Mouse (Mus musculus) layer of hippocampus, adult 18-20 months (tissue): ENCODE results near the gene Kbtbd4. TPM values are rescaled to one million over a fixed set of nuclear protein-coding genes. Genes with fewer than 3 reads are reported as not detected.

Source experiments
- DNase-seq, 2 experiments: peaks; one replicate each; pipeline ENCODE4 v3.0.0; 2022; ENCODE audit warnings: low spot score in 2 of 2
- total RNA-seq, 2 experiments: library from RNA; stranded (reverse); gene quantifications; 2 replicates each; pipeline ENCODE4 v1.2.3; 2021

Kbtbd4 gene
- total RNA-seq, 2 experiments from 2014 or later = 37.1 to 37.9 TPM

DNA sequence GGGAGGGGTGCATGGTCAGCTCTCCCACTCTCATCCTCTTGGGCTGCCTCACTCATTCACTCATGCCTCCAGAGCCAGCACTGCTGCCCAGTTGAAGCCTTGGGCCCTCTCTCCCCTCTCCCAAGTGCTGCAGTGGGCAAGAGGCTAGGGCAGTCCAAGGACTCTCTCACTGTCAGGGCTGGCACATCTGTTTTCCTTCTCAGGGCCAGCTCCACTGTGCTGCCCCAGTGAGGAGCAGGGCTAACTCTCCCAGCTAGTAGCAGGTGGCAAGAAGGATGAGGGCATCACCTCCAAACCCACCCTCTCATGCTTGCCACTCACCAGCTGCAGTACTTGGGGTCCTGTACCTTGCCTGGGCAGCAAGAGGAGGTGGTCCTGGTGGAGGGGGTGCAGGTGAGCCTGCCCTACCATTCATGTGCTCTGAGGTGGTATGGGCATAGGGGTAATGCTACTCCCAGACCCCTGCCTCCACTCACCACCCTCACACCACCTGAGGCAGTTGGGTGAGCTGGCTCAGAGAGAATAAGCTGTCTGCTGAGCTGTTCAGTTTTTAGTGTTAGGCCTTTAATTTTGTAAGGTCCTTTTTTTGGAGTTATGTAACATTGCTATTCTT, 46.1 kb downstream of the Kbtbd4 start:
- no peak for DNase-seq

DNA sequence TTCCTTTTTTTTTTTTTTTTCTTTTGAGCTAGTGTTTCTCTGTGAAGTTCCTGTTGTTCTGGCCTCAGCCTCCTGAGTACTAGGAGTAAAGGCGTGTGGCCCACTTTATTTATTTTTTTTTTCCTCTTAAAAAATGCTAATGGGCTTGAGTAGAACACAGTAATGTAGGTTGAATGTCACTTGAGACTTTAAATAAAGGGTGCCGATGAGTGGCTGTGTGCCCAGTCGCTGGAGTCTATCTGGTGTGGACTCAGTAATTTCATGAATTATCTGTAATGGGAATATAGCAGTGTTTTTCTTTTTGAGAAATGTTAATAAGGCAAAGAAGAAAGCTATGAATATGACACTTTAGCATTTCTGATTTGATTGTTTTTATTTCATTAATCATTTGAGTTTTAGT, 48.9 kb downstream of the Kbtbd4 start:
- no peak for DNase-seq

DNA sequence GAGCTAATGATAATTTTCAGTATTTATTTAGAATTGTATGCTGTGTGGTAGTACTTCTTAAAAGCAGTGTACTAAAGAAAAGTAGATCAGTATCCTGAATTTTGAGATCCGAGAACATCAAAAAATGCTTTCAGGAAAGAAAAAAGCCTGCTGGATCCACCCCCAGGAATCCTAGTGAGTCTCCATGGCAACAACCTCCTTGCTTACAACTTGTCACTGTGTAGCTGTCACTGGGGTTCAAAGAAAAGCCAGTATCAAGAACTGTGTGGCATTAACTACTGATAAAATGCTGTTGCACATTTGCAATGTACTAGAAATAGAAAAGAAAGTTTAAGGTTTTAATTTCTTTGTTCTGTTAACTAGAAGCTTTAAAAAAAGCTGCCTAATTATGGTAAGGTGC, 51.5 kb downstream of the Kbtbd4 start:
- DNase-seq = peak in 1 of 2 experiments; percentile 63

DNA sequence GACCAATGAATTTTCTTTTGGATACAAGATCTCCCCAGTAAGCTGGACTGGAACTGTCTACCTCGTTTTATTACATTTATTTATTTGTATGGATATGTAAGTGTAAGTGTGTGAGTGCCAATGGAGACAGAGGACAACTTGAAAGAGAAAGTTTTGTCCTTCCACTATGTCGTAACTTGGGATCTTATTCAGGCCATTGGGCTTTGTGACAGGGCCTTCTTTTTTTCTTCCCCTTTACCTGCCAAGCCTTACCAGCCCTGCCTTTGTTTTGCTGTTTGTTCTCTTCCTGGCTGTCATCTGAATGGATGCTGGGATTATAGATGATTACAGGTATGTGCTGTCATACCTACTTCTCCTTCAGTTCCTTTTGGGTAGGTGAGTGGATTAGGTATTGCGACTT, 54.3 kb downstream of the Kbtbd4 start:
- no peak for DNase-seq

DNA sequence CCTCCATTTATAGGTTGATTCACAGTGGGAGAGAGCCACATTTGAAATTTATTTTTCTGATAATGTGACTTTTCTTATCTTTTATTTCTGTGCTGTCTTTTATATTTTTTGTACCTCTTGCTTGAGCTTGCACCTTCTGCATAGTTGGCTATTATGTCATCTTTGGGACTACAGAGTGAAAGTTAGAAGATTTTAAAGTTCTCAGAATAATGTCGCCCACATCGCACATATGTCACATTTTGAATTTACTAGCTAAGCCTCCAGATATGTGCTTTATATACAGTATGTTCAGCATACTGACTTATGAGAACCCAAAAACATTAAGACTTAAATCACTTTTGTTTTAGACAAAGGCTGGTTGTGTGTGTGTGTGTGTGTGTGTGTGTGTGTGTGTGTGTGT, 55.5 kb downstream of the Kbtbd4 start:
- DNase-seq = peak in 1 of 2 experiments; percentile 52

Other genes with a start within 250 kb of the Kbtbd4 start
- 10 to 100 TPM; 11.5 to 17.4 TPM for gene Nup160, start 227.5 kb upstream of the Kbtbd4 start, total RNA-seq
- 10 to 100 TPM; 46.9 to 51.0 TPM for gene Fnbp4, start 159.4 kb upstream of the Kbtbd4 start, total RNA-seq
- gene Agbl2, start 122.0 kb upstream of the Kbtbd4 start, total RNA-seq = 1 to 10 TPM in 1 of 2 experiments, under 1 TPM in 1; 0.64 to 1.5 TPM
- 100 to 1,000 TPM; 102 to 110 TPM for gene Mtch2, start 57.6 kb upstream of the Kbtbd4 start, total RNA-seq
- 100 to 1,000 TPM; 198 to 208 TPM for gene C1qtnf4, start 18.9 kb upstream of the Kbtbd4 start, total RNA-seq
- 100 to 1,000 TPM; 225 to 240 TPM for gene Ndufs3, start 87 bp downstream of the Kbtbd4 start, total RNA-seq
- gene Celf1, start 35.6 kb downstream of the Kbtbd4 start, total RNA-seq = 100 to 1,000 TPM; 136 to 140 TPM
- under 1 TPM; 0.23 to 0.57 TPM for gene Rapsn, start 130.9 kb downstream of the Kbtbd4 start, total RNA-seq
- gene Psmc3, start 149.3 kb downstream of the Kbtbd4 start, total RNA-seq = 100 to 1,000 TPM; 199 to 219 TPM
- 10 to 100 TPM; 26.2 to 32.7 TPM for gene Slc39a13, start 165.7 kb downstream of the Kbtbd4 start, total RNA-seq
- gene Spi1, start 177.7 kb downstream of the Kbtbd4 start, total RNA-seq = 1 to 10 TPM; 2.8 to 4.0 TPM
- gene Mybpc3, start 213.4 kb downstream of the Kbtbd4 start, total RNA-seq = under 1 TPM; 0.12 to 0.18 TPM